Mouse (Mus musculus): ENCODE data around the gene Nol9. TPM values are rescaled to one million over a fixed set of nuclear protein-coding genes. Genes with fewer than 3 reads are reported as not detected.

Nol9 gene
- polyA plus RNA-seq, 1 experiment from 2014 or later, result 22.7 TPM

GRCm38 (mm10) chr4:151999481-151999880 lies 39.6 kb upstream of the Nol9 start:
- 47% methylated on average over 3 of the region's 3 CpGs for WGBS

DNA sequence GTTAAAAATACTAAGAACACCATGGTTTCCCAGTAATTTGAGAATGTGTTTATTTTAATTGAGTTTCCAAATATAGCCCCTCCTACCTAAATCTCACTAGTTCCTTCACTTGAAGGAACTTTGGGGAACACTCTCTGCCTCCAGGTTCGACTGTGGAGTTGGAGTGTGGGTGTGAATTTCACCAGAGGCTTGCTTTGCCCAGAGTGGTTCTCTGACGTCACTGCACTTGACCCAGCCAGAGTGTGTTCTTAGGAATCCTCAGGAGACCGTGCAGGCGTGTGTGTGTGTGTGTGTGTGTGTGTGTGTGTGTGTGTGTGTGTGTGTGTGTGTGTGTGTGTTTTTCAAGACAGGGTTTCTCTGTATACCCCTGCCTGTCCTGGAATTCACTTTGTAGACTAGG lies 38.2 kb upstream of the Nol9 start:
- Histone ChIP-seq H3K4me2 (ENCODE audit: low read depth, low read length) (no peak overlapping the region), H3K27ac (ENCODE audit: low read length) (no peak overlapping the region; the same call in 1 of the 2 replicates), H3K36me3 (ENCODE audit: control insufficient read depth, insufficient read depth, low read length) (no peaks in the 10 kb centered on the region), H3K9me3 (ENCODE audit: control insufficient read depth, low read length) (no peaks in the 10 kb centered on the region), H3K4me3 (ENCODE audit: low read length) (no peak overlapping the region), H3K27me3 (ENCODE audit: control insufficient read depth, insufficient read depth, low read depth, low read length) (no peaks in the 10 kb centered on the region), H3K9ac (ENCODE audit: low read length) (no peak overlapping the region), H3K4me1 (replicated peaks; ENCODE audit: control insufficient read depth, insufficient read depth, low read length) (peaks cover 3% of the 10 kb centered on the region; the same call in 1 of the 2 replicates)
- WGBS, result 16% methylated on average over 4 of the region's 4 CpGs
- no peak for ATAC-seq (ENCODE audit: low read depth)

More at GRCm38 (mm10) chr4:151999481-151999880, 39.6 kb upstream of the Nol9 start:
- Histone ChIP-seq H3K9ac (ENCODE audit: low read length) (no peak overlapping the region), H3K9me3 (ENCODE audit: control insufficient read depth, low read length) (no peaks in the 10 kb centered on the region), H3K36me3 (ENCODE audit: control insufficient read depth, insufficient read depth, low read length) (no peaks in the 10 kb centered on the region), H3K4me2 (ENCODE audit: low read depth, low read length) (no peak overlapping the region), H3K27ac (ENCODE audit: low read length) (no peak overlapping the region), H3K4me3 (ENCODE audit: low read length) (no peak overlapping the region), H3K27me3 (ENCODE audit: control insufficient read depth, insufficient read depth, low read depth, low read length) (no peaks in the 10 kb centered on the region), H3K4me1 (replicated peaks; ENCODE audit: control insufficient read depth, insufficient read depth, low read length) (peaks cover 5% of the 10 kb centered on the region; the same call in 1 of the 2 replicates)
- no peak for ATAC-seq (ENCODE audit: low read depth)

GRCm38 (mm10) chr4:152001335-152001734 lies 37.8 kb upstream of the Nol9 start:
- ATAC-seq (ENCODE audit: low read depth), result no peak

DNA sequence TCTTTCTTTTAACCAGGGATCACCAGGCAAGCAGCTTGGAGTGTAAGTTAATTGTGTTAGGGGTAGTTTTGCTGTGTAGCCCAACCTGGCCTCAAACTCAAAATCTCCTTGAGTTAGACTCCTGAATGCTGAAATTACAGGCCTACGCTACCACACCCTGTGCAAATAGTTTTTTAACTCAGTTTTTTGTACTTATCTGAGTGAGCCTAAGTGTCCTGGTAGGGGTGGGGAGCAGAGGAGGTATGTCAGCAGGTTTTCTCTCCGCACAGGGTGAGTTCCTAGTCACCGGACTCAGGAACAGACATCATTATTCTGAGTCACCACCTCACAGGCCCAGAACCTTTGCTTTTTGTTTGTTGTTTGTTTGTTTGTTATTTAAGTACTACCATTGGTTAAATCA lies 37.1 kb upstream of the Nol9 start:
- ATAC-seq (ENCODE audit: low read depth), result no peak
- WGBS, result 72% methylated on average over 3 of the region's 3 CpGs
- Histone ChIP-seq H3K4me3 (ENCODE audit: low read length) (no peak overlapping the region), H3K36me3 (ENCODE audit: control insufficient read depth, insufficient read depth, low read length) (no peaks in the 10 kb centered on the region), H3K9me3 (ENCODE audit: control insufficient read depth, low read length) (no peaks in the 10 kb centered on the region), H3K4me1 (replicated peaks; ENCODE audit: control insufficient read depth, insufficient read depth, low read length) (peaks cover 5% of the 10 kb centered on the region), H3K27me3 (ENCODE audit: control insufficient read depth, insufficient read depth, low read depth, low read length) (no peaks in the 10 kb centered on the region), H3K4me2 (ENCODE audit: low read depth, low read length) (no peak overlapping the region), H3K27ac (ENCODE audit: low read length) (peak overlapping the region; percentile 33; the same call in 1 of the 2 replicates), H3K9ac (ENCODE audit: low read length) (no peak overlapping the region)

More at GRCm38 (mm10) chr4:152001335-152001734, 37.8 kb upstream of the Nol9 start:
- WGBS, result 67% methylated on average over 4 of the region's 4 CpGs
- no peaks in the 10 kb centered on the region for H3K9me3 ChIP-seq (ENCODE audit: control insufficient read depth, low read length)
- H3K27ac ChIP-seq (ENCODE audit: low read length), result peak overlapping the region; percentile 33; the same call in 1 of the 2 replicates
- no peaks in the 10 kb centered on the region for H3K36me3 ChIP-seq (ENCODE audit: control insufficient read depth, insufficient read depth, low read length)
- H3K9ac ChIP-seq (ENCODE audit: low read length), result no peak overlapping the region
- H3K4me1 ChIP-seq (replicated peaks; ENCODE audit: control insufficient read depth, insufficient read depth, low read length), result peaks cover 3% of the 10 kb centered on the region; the same call in 1 of the 2 replicates
- no peaks in the 10 kb centered on the region for H3K27me3 ChIP-seq (ENCODE audit: control insufficient read depth, insufficient read depth, low read depth, low read length)
- H3K4me3 ChIP-seq (ENCODE audit: low read length), result no peak overlapping the region
- H3K4me2 ChIP-seq (ENCODE audit: low read depth, low read length), result no peak overlapping the region

- H3K27me3 ChIP-seq (ENCODE audit: control insufficient read depth, insufficient read depth, low read depth, low read length), result no peaks in the 10 kb centered on the region
- H3K36me3 ChIP-seq (ENCODE audit: control insufficient read depth, insufficient read depth, low read length), result no peaks in the 10 kb centered on the region
- no peak overlapping the region for H3K27ac ChIP-seq (ENCODE audit: low read length)
- peaks cover 24% of the 10 kb centered on the region for H3K4me1 ChIP-seq (replicated peaks; ENCODE audit: control insufficient read depth, insufficient read depth, low read length)
- H3K9me3 ChIP-seq (ENCODE audit: control insufficient read depth, low read length), result no peaks in the 10 kb centered on the region
- no peak overlapping the region for H3K4me3 ChIP-seq (ENCODE audit: low read length)
- no peak overlapping the region for H3K4me2 ChIP-seq (ENCODE audit: low read depth, low read length)
- ATAC-seq (ENCODE audit: low read depth), result no peak
- WGBS, result 76% methylated on average over 6 of the region's 6 CpGs
- H3K9ac ChIP-seq (ENCODE audit: low read length), result no peak overlapping the region
These were observed 33.0 kb upstream of the Nol9 start for GRCm38 (mm10) chr4:152006137-152006536.

- no peak overlapping the region for H3K4me3 ChIP-seq (ENCODE audit: low read length)
- no peaks in the 10 kb centered on the region for H3K27me3 ChIP-seq (ENCODE audit: control insufficient read depth, insufficient read depth, low read depth, low read length)
- WGBS, result 41% methylated on average over 3 of the region's 3 CpGs
- H3K36me3 ChIP-seq (ENCODE audit: control insufficient read depth, insufficient read depth, low read length), result no peaks in the 10 kb centered on the region
- H3K27ac ChIP-seq (ENCODE audit: low read length), result no peak overlapping the region; the same call in 1 of the 2 replicates
- no peak for ATAC-seq (ENCODE audit: low read depth)
- H3K4me1 ChIP-seq (replicated peaks; ENCODE audit: control insufficient read depth, insufficient read depth, low read length), result peaks cover 30% of the 10 kb centered on the region
- H3K4me2 ChIP-seq (ENCODE audit: low read depth, low read length), result no peak overlapping the region
- no peak overlapping the region for H3K9ac ChIP-seq (ENCODE audit: low read length)
- H3K9me3 ChIP-seq (ENCODE audit: control insufficient read depth, low read length), result no peaks in the 10 kb centered on the region
These were observed 32.3 kb upstream of the Nol9 start for GRCm38 (mm10) chr4:152006812-152007211.

DNA sequence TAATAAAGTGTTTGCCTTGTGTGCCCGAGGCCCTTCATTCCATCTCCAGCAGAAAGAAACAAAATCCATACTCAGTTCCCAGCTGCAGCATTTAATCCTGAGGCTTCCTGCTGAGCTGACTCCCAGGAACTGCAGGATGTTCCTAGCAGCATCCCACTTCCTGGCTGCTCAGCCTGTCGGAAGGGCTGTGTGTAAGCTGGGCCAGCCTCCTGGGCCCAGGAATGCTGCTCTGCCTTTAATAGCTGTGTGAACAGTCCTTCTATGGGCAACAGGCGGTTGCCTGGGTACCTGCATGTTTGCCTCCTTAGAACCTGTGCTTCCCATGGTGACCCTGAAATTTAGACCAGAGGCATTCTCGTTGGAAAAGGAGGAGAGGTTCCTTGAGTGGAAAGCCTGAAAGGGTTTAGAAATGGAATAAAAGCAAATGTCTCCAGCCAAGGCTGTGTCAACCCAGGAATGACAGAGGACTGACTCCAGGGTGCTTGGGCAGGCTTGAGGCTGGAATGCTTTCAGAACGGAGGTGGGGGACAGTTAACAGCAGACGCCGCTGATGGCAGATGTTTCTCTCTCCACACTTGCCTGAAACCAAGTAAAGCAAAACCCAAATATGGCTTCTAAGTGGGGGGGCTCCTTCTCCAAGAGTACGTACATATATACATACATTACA lies 31.5 kb upstream of the Nol9 start:
- ATAC-seq (ENCODE audit: low read depth), result no peak
- 6% methylated on average over 8 of the region's 8 CpGs for WGBS
- peak overlapping the region; percentile 71 for H3K9ac ChIP-seq (ENCODE audit: low read length)

GRCm38 (mm10) chr4:152008148-152008500 lies 31.0 kb upstream of the Nol9 start:
- peak overlapping the region; percentile 95 for H3K4me2 ChIP-seq (ENCODE audit: low read depth, low read length)
- peak overlapping the region; percentile 96 for H3K27ac ChIP-seq (ENCODE audit: low read length)
- no peaks in the 10 kb centered on the region for H3K9me3 ChIP-seq (ENCODE audit: control insufficient read depth, low read length)
- H3K4me3 ChIP-seq (ENCODE audit: low read length), result peak overlapping the region; percentile 79
- peaks cover 2% of the 10 kb centered on the region; the same call in 1 of the 2 replicates for H3K36me3 ChIP-seq (ENCODE audit: control insufficient read depth, insufficient read depth, low read length)
- peak; percentile 3; the same call in 1 of the 2 replicates for ATAC-seq (ENCODE audit: low read depth)
- WGBS, result under 1% methylated on average over 14 of the region's 14 CpGs
- peak overlapping the region; percentile 71 for H3K9ac ChIP-seq (ENCODE audit: low read length)
- H3K27me3 ChIP-seq (ENCODE audit: control insufficient read depth, insufficient read depth, low read depth, low read length), result no peaks in the 10 kb centered on the region
- H3K4me1 ChIP-seq (replicated peaks; ENCODE audit: control insufficient read depth, insufficient read depth, low read length), result peaks cover 36% of the 10 kb centered on the region

More for the DNA sequence above, 31.5 kb upstream of the Nol9 start:
- no peaks in the 10 kb centered on the region for H3K27me3 ChIP-seq (ENCODE audit: control insufficient read depth, insufficient read depth, low read depth, low read length)
- H3K4me1 ChIP-seq (replicated peaks; ENCODE audit: control insufficient read depth, insufficient read depth, low read length), result peaks cover 36% of the 10 kb centered on the region
- no peaks in the 10 kb centered on the region for H3K9me3 ChIP-seq (ENCODE audit: control insufficient read depth, low read length)
- peaks cover 2% of the 10 kb centered on the region; the same call in 1 of the 2 replicates for H3K36me3 ChIP-seq (ENCODE audit: control insufficient read depth, insufficient read depth, low read length)
- H3K4me3 ChIP-seq (ENCODE audit: low read length), result peak overlapping the region; percentile 79
- peak overlapping the region; percentile 95 for H3K4me2 ChIP-seq (ENCODE audit: low read depth, low read length)
- H3K27ac ChIP-seq (ENCODE audit: low read length), result peak overlapping the region; percentile 96

DNA sequence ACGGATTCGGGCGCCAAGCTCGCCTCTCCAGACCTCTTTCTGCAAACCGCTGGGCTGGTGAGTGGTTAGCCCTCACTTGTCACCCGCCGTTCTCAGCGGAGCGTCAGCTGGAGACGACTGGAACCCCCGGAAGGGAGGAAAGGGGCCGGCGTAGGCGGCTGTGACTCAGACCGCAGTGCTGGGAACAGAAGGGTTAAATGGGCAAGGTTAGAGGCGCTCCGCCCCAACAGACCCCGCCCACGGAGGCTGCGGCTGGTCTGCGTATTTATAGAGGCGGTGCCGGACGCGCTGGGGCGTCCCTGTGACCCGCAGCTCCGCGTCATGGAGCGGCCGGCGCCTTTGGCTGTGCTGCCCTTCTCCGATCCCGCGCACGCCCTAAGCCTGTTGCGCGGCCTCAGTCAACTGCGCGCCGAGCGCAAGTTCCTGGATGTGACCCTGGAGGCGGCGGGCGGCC lies 30.5 kb upstream of the Nol9 start, which contains the start of gene Klhl21:
Gene Klhl21, plus strand, starts transcription at position 182 of the 454 bp plus-strand sequence.
- ATAC-seq (ENCODE audit: low read depth), result peak; percentile 92
- Histone ChIP-seq H3K4me3 (ENCODE audit: low read length) (peak within 1 kb of the TSS; percentile 79), H3K9me3 (ENCODE audit: control insufficient read depth, low read length) (no peaks in the 10 kb centered on the region), H3K9ac (ENCODE audit: low read length) (peak within 1 kb of the TSS; percentile 77), H3K4me1 (replicated peaks; ENCODE audit: control insufficient read depth, insufficient read depth, low read length) (peaks cover 36% of the 10 kb centered on the region), H3K27me3 (ENCODE audit: control insufficient read depth, insufficient read depth, low read depth, low read length) (no peaks in the 10 kb centered on the region), H3K27ac (ENCODE audit: low read length) (peak within 1 kb of the TSS; percentile 96), H3K36me3 (ENCODE audit: control insufficient read depth, insufficient read depth, low read length) (peaks cover 2% of the 10 kb centered on the region; the same call in 1 of the 2 replicates), H3K4me2 (ENCODE audit: low read depth, low read length) (peak within 1 kb of the TSS; percentile 95)
- 0% methylated on average over 40 of the region's 45 CpGs for WGBS

Measured in lung, embryonic 16.5 days (tissue).